8 mouse cellular contexts compared by ENCODE assay signal in the genomic region with DNA sequence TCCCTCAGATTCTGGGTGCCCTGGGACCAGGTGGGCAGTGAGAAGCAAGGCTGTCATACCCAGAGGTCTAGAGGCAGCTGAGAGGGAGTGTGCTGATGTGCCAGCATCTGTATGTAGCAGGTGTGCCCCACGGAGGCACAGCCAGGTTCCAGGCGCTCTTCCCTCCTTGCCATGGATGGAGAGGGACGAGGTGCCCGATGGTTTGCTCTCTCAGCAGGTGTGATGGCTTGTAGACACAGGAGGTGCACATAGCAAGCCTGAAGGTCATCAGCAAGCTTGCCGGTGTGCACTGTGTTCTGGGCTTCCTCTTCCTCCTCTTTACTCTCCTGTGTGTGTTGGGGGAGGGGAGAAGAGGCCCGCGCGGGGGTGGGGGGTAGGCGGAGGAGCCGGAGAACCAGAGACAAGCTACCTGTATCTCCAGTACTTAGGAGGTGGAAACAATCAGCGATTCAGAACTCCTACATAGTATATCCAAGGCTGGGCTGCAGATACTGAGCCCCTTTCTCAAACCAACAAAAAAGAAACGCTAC. TPM values are rescaled to one million over a fixed set of nuclear protein-coding genes. Genes with fewer than 3 reads are reported as not detected.
A peak's percentile ranks its signal among the peaks of the same experiment; 100 is the strongest.
DNase-seq lines count a peak whose midpoint lies in the region; TF ChIP-seq lines count a peak whose summit lies in the region.

No protein-coding gene starts in this region.

- peaks cover 48% of the 10 kb centered on the region for H3K4me1 ChIP-seq in heart, embryonic 10.5 days
- peaks cover 6% of the 10 kb centered on the region; the same call in 1 of the 2 replicates for H3K4me1 ChIP-seq in embryonic fibroblast, embryonic 13.5 days (ENCODE audit: control insufficient read depth, insufficient read depth, low read length)

- TF ChIP-seq POLR2A in embryonic fibroblast, embryonic 13.5 days (IDR thresholded peaks at IDR 0.05; ENCODE audit: low read depth, low read length): peak; percentile 43; the same call in 1 of the 2 replicates
- TF ChIP-seq POLR2A in myocyte (IDR thresholded peaks at IDR 0.05; ENCODE audit: insufficient read length, low read depth): peak; percentile 12

- DNase-seq in heart, embryonic 10.5 days (ENCODE audit: low spot score): no peak
- no peak for DNase-seq in heart, adult 9 months (ENCODE audit: low spot score in 2 of 2)
- DNase-seq in CD4-positive, CD25-positive, alpha-beta regulatory T cell, adult 2 months (ENCODE audit: low read depth, low spot score): peak; percentile 71
- DNase-seq in layer of hippocampus, postnatal 14 days (ENCODE audit: low spot score in 2 of 2): no peak
- DNase-seq in ovary, postnatal 14 days (ENCODE audit: low spot score): no peak
- DNase-seq in gastrocnemius, postnatal 4 days (ENCODE audit: low spot score in 2 of 2): no peak

- no peak overlapping the region for H3ac ChIP-seq in myocyte (ENCODE audit: control insufficient read depth, insufficient read length)

- no peak for TF ChIP-seq CTCF in embryonic fibroblast, embryonic 13.5 days (IDR thresholded peaks at IDR 0.05; ENCODE audit: borderline replicate concordance, insufficient read depth, low read length)

- H3K27me3 ChIP-seq in heart, embryonic 10.5 days (ENCODE audit: insufficient read depth, poor library complexity, severe bottlenecking): no peaks in the 10 kb centered on the region
- H3K27me3 ChIP-seq in myocyte (ENCODE audit: control insufficient read depth, insufficient read depth, insufficient read length): no peaks in the 10 kb centered on the region

- no peaks in the 10 kb centered on the region for H3K79me2 ChIP-seq in myocyte (ENCODE audit: control insufficient read depth, insufficient read depth)

- no peaks in the 10 kb centered on the region for H3K36me3 ChIP-seq in heart, embryonic 10.5 days
- H3K36me3 ChIP-seq in myocyte (ENCODE audit: control insufficient read depth, insufficient read depth): no peaks in the 10 kb centered on the region

- peak overlapping the region; percentile 50; the same call in 1 of the 2 replicates for H3K4me3 ChIP-seq in heart, embryonic 10.5 days
- H3K4me3 ChIP-seq in embryonic fibroblast, embryonic 13.5 days (ENCODE audit: insufficient read depth, low read length): no peak overlapping the region
- peak overlapping the region; percentile 6 for H3K4me3 ChIP-seq in myocyte

- WGBS in heart, embryonic 10.5 days: 16% methylated on average over 12 of the region's 12 CpGs

- peak overlapping the region; percentile 88 for H3K4me2 ChIP-seq in myocyte (ENCODE audit: low read depth)

- H3K27ac ChIP-seq in heart, embryonic 10.5 days: peak overlapping the region; percentile 90
- H3K27ac ChIP-seq in embryonic fibroblast, embryonic 13.5 days (ENCODE audit: insufficient read depth, low read length): no peak overlapping the region

- no peaks in the 10 kb centered on the region for H3K9me3 ChIP-seq in heart, embryonic 10.5 days

TF ChIP-seq in myocyte, 11 proteins besides CTCF, POLR2A, EP300 and RAD21:
- no peak for TF ChIP-seq MAX (IDR thresholded peaks at IDR 0.05; ENCODE audit: low read depth)
- TF ChIP-seq MYOG (IDR thresholded peaks at IDR 0.05; ENCODE audit: control insufficient read depth in 1 of 3, insufficient read depth in 1 of 3, insufficient read length in 2 of 3, low read depth in 2 of 3): peak in 1 of 3 experiments; percentile 10

RNA-seq across cellular contexts. Expression of a gene that starts 24.4 kb away (rescaled TPM):
- polyA plus RNA-seq in heart, embryonic 10.5 days (2016; fragmentation: Nextera tagmentation; extraction: Ambion mirVana): 311 and 315 TPM in 2 replicates
- 229 and 271 TPM in 2 replicates for polyA plus RNA-seq in embryonic fibroblast, embryonic 13.5 days (2011; ENCODE audit: insufficient read length, low read depth, missing spikeins)
- polyA plus RNA-seq in myocyte (2012; fragmentation: generic; extraction: Trizol): 383 TPM
- 100 to 1,000 TPM; 106 to 116 TPM for total RNA-seq in layer of hippocampus, postnatal 14 days (2021)
- total RNA-seq in gastrocnemius, postnatal 4 days (2021): 100 to 1,000 TPM; 152 to 157 TPM

RNA-seq across cellular contexts. Expression of a gene that starts 52.1 kb away (rescaled TPM):
- 1.7 and 2.8 TPM in 2 replicates for polyA plus RNA-seq in heart, embryonic 10.5 days (2016; fragmentation: Nextera tagmentation; extraction: Ambion mirVana)
- 2.4 and 3.9 TPM in 2 replicates for polyA plus RNA-seq in embryonic fibroblast, embryonic 13.5 days (2011; ENCODE audit: insufficient read length, low read depth, missing spikeins)
- 4.8 TPM for polyA plus RNA-seq in myocyte (2012; fragmentation: generic; extraction: Trizol)
- total RNA-seq in layer of hippocampus, postnatal 14 days (2021): 10 to 100 TPM; 10.5 to 11.6 TPM
- total RNA-seq in gastrocnemius, postnatal 4 days (2021): 1 to 10 TPM; 1.4 to 1.5 TPM
